Mouse (Mus musculus): ENCODE measurements around the gene Fam161b.

GRCm38 (mm10) chr12:84397685-84398084 is 36.1 kb upstream of the Fam161b start:
- TF ChIP-seq CTCF (IDR thresholded peaks at IDR 0.05; ENCODE audit: borderline replicate concordance, insufficient read depth, low read length) (no peak), POLR2A (IDR thresholded peaks at IDR 0.05; ENCODE audit: low read depth, low read length) (no peak)
